Mouse (Mus musculus) limb, embryonic 15.5 days (tissue): ENCODE measurements around the gene Slc35a3. TPM values are rescaled to one million over a fixed set of nuclear protein-coding genes. Genes with fewer than 3 reads are reported as not detected.
"Not testable (repeated sequence)": the region's sequence is repeated elsewhere in the genome, so short reads cannot be mapped to it uniquely, and the experiment has no call there.

Source experiments
- ATAC-seq: fragments of 200-750 bp; cut with Nextera tagmentation; 2 replicates; pipeline ENCODE4 v1.8.0; 2017; ENCODE audit warnings: low read depth, moderate TSS enrichment; ENCODE audit not compliant: insufficient number of reproducible peaks, low FRiP score, low TSS enrichment
- H3K27ac ChIP-seq: fragments of 300-500 bp; sonication (generic); 2 replicates; pipeline ENCODE4 v1.5.1; 2015; ENCODE audit warnings: moderate library complexity, mild to moderate bottlenecking, inconsistent platforms
- H3K27me3 ChIP-seq: fragments of 300-500 bp; sonication (generic); 2 replicates; pipeline ENCODE4 v1.6.1; 2015; ENCODE audit warnings: inconsistent platforms
- H3K36me3 ChIP-seq: fragments of 300-500 bp; sonication (generic); 2 replicates; pipeline ENCODE4 v1.6.1; 2015; ENCODE audit warnings: inconsistent platforms
- H3K4me1 ChIP-seq: fragments of 300-500 bp; sonication (generic); 2 replicates; pipeline ENCODE4 v1.6.1; 2015; ENCODE audit warnings: inconsistent platforms
- H3K4me2 ChIP-seq: fragments of 300-500 bp; sonication (generic); 2 replicates; pipeline ENCODE4 v1.6.1; 2015; ENCODE audit warnings: mild to moderate bottlenecking, inconsistent platforms
- H3K4me3 ChIP-seq: fragments of 300-500 bp; sonication (generic); 2 replicates; pipeline ENCODE4 v1.5.1; 2015; ENCODE audit warnings: mild to moderate bottlenecking, inconsistent platforms
- H3K9ac ChIP-seq: fragments of 300-500 bp; sonication (generic); 2 replicates; pipeline ENCODE4 v1.6.1; 2015; ENCODE audit warnings: inconsistent platforms
- H3K9me3 ChIP-seq: fragments of 300-500 bp; sonication (generic); 2 replicates; pipeline ENCODE4 v1.6.1; 2016; ENCODE audit warnings: inconsistent platforms
- WGBS: fragments of 180-500 bp; shearing (Covaris S2); methylation state at CpG from one replicate; pipeline ENCODE4 v1.1.7; 2015; 5-methylcytosine and 5-hydroxymethylcytosine counted together
- polyA plus RNA-seq: library from polyadenylated mRNA; unstranded; fragments of >200 nt; fragmentation: Nextera tagmentation; extraction: Ambion mirVana; gene quantifications from 2 replicates; pipeline ENCODE4 v1.2.1, GENCODE M21; 2015

Gene Slc35a3
- polyA plus RNA-seq: 11.4 and 12.5 TPM in 2 replicates

DNA sequence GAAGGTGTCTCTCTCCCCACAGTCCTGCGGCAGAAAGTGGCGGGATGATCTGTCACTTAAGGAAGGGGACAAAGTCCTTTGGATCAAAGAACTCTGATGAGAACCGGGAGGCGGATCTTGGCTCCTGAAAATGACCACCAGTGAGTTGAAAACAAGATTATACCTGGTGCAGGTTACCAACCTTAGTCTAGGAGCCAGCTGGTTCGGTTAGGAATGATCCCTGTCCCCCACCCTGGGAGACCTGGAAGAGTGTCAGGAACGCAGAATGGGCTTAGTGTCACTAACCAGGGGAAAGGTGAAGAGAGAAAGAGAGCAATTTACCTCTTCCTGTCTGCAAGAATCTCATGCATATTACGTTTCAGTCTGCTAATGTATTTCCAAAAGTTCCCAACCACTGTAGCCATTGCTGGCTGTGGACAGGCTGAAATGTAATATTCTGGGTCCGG, at the start of gene Slc35a3:
Gene Slc35a3, minus strand, starts transcription at position 396 of the 446 bp plus-strand sequence.
- ATAC-seq: no peak
- Histone ChIP-seq H3K4me2 (peak within 1 kb of the TSS; percentile 79), H3K4me3 (peak within 1 kb of the TSS; percentile 98)

GRCm38 (mm10) chr3:116752818-116753217, 40.2 kb upstream of the Slc35a3 start:
- no peaks in the 10 kb centered on the region for H3K9me3 ChIP-seq
- no peak for ATAC-seq
- 92% methylated on average over 8 of the region's 8 CpGs for WGBS
- no peak overlapping the region for H3K27ac ChIP-seq
- no peaks in the 10 kb centered on the region for H3K27me3 ChIP-seq
- H3K4me1 ChIP-seq: no peaks in the 10 kb centered on the region
- no peak overlapping the region for H3K4me3 ChIP-seq
- H3K9ac ChIP-seq: no peak overlapping the region
- peaks cover 40% of the 10 kb centered on the region for H3K36me3 ChIP-seq
- no peak overlapping the region for H3K4me2 ChIP-seq

More for the DNA sequence above, at the start of gene Slc35a3:
- Histone ChIP-seq H3K4me1 (peaks cover 13% of the 10 kb centered on the region), H3K27ac (peak within 1 kb of the TSS; percentile 93), H3K9me3 (no peaks in the 10 kb centered on the region), H3K9ac (peak within 1 kb of the TSS; percentile 95), H3K36me3 (no peaks in the 10 kb centered on the region), H3K27me3 (no peaks in the 10 kb centered on the region)
- 2% methylated on average over 8 of the region's 8 CpGs for whole genome bisulfite sequencing

DNA sequence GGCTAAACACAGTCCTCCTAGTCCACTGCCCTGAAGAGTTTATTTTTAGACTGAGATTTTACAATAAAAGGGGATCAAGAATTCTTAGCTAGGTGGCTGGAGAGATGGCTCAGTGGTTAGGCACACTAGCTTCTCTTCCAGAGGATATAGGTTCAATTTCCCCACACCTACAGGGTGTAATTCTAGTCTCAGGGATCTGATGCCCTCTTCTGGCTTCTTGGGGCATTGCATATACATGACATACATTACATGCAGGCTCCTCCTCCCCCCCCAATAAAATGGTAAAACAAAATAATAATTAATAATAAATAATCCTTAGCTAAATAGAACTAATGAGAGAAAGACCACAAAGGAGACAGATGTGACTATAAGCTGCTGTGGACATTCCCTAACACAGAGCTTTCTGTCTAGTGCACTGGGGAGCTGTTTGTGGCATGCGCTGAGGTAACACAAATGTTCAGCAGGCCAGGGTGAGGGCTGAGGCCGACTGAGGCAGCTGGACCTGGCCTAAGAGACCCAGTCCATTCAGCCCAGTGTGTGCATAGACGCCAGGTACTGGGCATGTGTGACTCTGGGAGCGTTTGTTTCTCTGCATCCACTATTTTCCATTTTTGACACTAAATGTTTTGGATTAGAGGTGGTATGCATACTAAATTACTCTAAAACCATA, 38.7 kb upstream of the Slc35a3 start:
- H3K4me3 ChIP-seq: no peak overlapping the region
- 86% methylated on average over 4 of the region's 4 CpGs for WGBS
- ATAC-seq: no peak
- H3K4me1 ChIP-seq: no peaks in the 10 kb centered on the region
- no peaks in the 10 kb centered on the region for H3K27me3 ChIP-seq
- H3K36me3 ChIP-seq: peaks cover 26% of the 10 kb centered on the region
- H3K27ac ChIP-seq: no peak overlapping the region
- H3K9me3 ChIP-seq: no peaks in the 10 kb centered on the region
- no peak overlapping the region for H3K4me2 ChIP-seq
- H3K9ac ChIP-seq: no peak overlapping the region

- Histone ChIP-seq H3K4me1 (no peaks in the 10 kb centered on the region), H3K27me3 (no peaks in the 10 kb centered on the region), H3K36me3 (peaks cover 24% of the 10 kb centered on the region), H3K4me2 (no peak overlapping the region), H3K9ac (no peak overlapping the region), H3K4me3 (no peak overlapping the region), H3K27ac (no peak overlapping the region), H3K9me3 (no peaks in the 10 kb centered on the region)
- 60% methylated on average over 8 of the region's 8 CpGs for WGBS
- ATAC-seq: no peak
Measured at GRCm38 (mm10) chr3:116748391-116749170, 36.0 kb upstream of the Slc35a3 start.

- 94% methylated on average over 7 of the region's 7 CpGs for WGBS
- H3K27ac ChIP-seq, H3K4me3 ChIP-seq, H3K4me1 ChIP-seq, H3K27me3 ChIP-seq, H3K9me3 ChIP-seq, H3K9ac ChIP-seq, ATAC-seq, H3K4me2 ChIP-seq: not testable (repeated sequence)
- H3K36me3 ChIP-seq: peaks cover 27% of the 10 kb centered on the region
Measured at GRCm38 (mm10) chr3:116747648-116748047, 35.0 kb upstream of the Slc35a3 start.

- peaks cover 14% of the 10 kb centered on the region for H3K36me3 ChIP-seq
- no peak overlapping the region for H3K27ac ChIP-seq
- WGBS: 80% methylated on average over 9 of the region's 9 CpGs
- ATAC-seq: no peak
- no peaks in the 10 kb centered on the region for H3K9me3 ChIP-seq
- H3K27me3 ChIP-seq: no peaks in the 10 kb centered on the region
- H3K9ac ChIP-seq: no peak overlapping the region
- no peaks in the 10 kb centered on the region for H3K4me1 ChIP-seq
- no peak overlapping the region for H3K4me3 ChIP-seq
- no peak overlapping the region for H3K4me2 ChIP-seq
Measured at GRCm38 (mm10) chr3:116740963-116741362, 28.3 kb upstream of the Slc35a3 start.

- Histone ChIP-seq H3K27ac (no peak overlapping the region), H3K36me3 (peaks cover 14% of the 10 kb centered on the region), H3K4me1 (no peaks in the 10 kb centered on the region), H3K9me3 (no peaks in the 10 kb centered on the region), H3K9ac (no peak overlapping the region), H3K4me2 (no peak overlapping the region), H3K4me3 (no peak overlapping the region), H3K27me3 (no peaks in the 10 kb centered on the region)
- 66% methylated on average over 5 of the region's 5 CpGs for WGBS
- no peak for ATAC-seq
Measured at GRCm38 (mm10) chr3:116740106-116740505, 27.5 kb upstream of the Slc35a3 start.

DNA sequence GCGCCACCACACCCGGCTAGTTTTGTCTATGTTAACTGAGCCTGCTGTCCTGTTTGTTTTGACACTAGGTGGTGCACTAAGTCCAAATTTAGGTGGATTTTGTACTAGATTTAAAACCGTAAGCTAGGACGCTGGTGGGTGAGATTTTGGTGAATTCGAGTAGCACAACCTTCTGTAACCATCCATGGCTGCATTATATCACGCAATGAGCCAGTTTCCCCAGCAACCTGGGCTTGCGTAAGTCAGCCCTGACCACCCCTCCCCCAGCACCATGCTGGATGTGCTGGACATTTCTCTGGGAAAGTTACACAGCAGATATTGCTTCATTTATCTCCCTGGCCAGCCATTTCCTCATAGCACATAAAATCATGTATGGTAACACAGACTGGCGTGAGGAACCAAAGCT, 24.7 kb upstream of the Slc35a3 start:
- no peak overlapping the region for H3K27ac ChIP-seq
- no peak for ATAC-seq
- 72% methylated on average over 8 of the region's 8 CpGs for WGBS

GRCm38 (mm10) chr3:116729483-116730174, 17.0 kb upstream of the Slc35a3 start:
- Histone ChIP-seq H3K9me3 (no peaks in the 10 kb centered on the region), H3K4me1 (no peaks in the 10 kb centered on the region), H3K36me3 (no peaks in the 10 kb centered on the region), H3K4me3 (no peak overlapping the region), H3K27me3 (no peaks in the 10 kb centered on the region), H3K4me2 (no peak overlapping the region), H3K27ac (no peak overlapping the region), H3K9ac (no peak overlapping the region)
- WGBS: 82% methylated on average over 2 of the region's 2 CpGs
- ATAC-seq: no peak

More for the DNA sequence above, 24.7 kb upstream of the Slc35a3 start:
- Histone ChIP-seq H3K9ac (no peak overlapping the region), H3K36me3 (no peaks in the 10 kb centered on the region), H3K4me1 (no peaks in the 10 kb centered on the region), H3K9me3 (no peaks in the 10 kb centered on the region), H3K4me3 (no peak overlapping the region), H3K4me2 (no peak overlapping the region), H3K27me3 (no peaks in the 10 kb centered on the region)

DNA sequence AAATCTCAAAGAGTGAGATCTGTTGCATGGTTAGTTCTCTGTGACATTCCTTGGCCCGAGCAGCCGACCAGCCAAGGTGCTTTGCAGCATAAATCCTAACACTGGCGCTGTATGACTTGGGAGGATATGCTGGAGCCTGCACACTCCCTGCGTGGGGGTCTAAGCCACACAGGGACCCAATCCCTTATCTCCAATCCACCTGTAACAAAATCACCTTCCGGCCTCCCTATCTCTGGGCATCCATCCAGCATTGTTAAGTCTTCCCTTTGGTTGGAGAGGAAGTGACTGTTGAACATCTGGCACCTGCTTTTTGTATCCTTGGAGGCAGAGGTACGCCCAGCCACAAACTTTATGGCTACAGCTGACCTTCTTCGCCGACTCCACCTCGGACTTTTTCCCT, 14.2 kb upstream of the Slc35a3 start:
- Histone ChIP-seq H3K9ac (no peak overlapping the region), H3K36me3 (no peaks in the 10 kb centered on the region), H3K9me3 (no peaks in the 10 kb centered on the region), H3K27ac (no peak overlapping the region), H3K4me1 (no peaks in the 10 kb centered on the region), H3K4me3 (no peak overlapping the region), H3K4me2 (no peak overlapping the region), H3K27me3 (no peaks in the 10 kb centered on the region)
- WGBS: 53% methylated on average over 9 of the region's 9 CpGs
- ATAC-seq: no peak

DNA sequence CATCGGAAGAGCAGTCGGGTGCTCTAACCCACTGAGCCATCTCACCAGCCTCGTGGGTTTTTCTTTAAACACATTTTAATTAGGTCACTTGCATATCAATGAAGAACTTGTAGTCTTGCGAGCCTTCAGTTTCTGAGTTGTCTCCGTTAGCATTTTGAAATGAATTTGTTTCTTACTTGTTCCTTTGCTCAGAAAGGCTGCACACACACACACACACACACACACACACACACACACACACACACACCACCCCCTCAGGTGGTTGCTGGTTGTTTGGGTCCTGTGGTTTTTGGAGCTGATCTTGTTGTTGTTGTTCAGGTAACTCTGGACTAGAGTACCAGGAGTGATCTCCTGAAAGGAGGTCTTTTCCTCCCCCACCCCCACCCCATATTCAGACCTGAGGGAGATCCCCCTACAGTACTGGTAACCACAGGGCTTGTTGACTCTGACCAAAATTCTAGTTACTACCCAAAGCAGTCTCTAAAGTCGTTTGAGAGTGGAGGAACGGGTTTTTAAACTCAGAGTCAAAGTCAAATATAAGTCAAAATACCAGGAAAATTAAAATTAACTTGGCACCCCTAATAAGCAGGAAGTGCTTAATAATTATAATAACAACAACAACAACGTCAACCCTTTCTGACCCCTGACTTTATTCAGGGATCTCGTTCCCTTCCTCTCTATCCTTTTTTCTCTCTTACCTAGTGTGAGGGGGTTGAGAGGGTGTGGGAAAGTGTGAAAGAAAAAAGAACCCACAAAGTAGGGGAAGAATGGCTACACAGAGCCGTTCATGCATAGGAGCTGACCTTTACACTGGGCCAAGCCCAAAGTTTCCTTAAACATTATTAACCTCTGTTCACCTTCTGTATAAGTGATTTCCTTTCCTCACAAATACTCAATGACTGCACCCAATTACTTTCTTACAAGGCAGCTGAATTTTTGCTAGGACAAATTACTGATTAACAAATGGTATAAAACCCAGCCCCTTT, 11.2 kb upstream of the Slc35a3 start:
- Histone ChIP-seq H3K36me3 (no peaks in the 10 kb centered on the region), H3K4me1 (no peaks in the 10 kb centered on the region), H3K9ac (no peak overlapping the region), H3K4me2 (no peak overlapping the region), H3K27me3 (no peaks in the 10 kb centered on the region), H3K27ac (no peak overlapping the region), H3K4me3 (no peak overlapping the region), H3K9me3 (no peaks in the 10 kb centered on the region)
- WGBS: 58% methylated on average over 10 of the region's 10 CpGs
- ATAC-seq: no peak
